Mouse (Mus musculus): Measurements from ENCODE around the gene Limk1. TPM values are rescaled to one million over a fixed set of nuclear protein-coding genes. Genes with fewer than 3 reads are reported as not detected.
A peak's percentile ranks its signal among the peaks of the same experiment; 100 is the strongest.

Limk1 gene
- polyA plus RNA-seq, 1 experiment from 2014 or later: 0.59 TPM

DNA sequence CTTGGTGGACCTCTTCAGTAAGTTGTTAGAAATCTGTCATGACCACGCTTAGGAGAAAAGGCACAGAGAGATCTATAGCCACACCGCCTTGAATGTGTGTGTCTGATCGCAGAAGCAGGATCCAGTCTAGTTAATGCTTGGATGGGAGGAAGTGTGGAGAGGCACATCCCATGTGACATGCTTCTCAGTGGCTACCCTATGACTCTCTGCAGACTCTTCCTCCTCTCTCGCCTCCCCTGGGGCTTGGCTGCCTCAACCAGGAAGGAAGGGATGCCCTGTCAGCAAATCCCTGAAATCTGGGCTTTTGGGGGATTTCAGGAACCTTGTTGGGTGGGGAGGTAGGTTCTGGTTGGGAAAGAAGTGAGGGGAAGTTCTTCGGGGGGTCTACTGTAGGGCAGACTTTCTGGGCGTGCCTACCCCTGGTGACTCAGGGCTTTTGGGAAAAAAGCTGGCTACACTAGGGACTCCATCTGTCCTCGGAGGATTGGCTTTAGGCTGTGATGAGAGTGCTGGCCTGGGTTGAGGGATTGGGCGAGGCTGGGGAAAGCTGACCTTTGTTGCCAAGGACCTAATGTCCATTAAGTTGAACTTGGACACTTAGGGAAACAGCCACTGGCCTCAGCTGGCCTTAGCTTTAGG lies 38.7 kb upstream of the Limk1 start:
- no peak overlapping the region for H3K9ac ChIP-seq (replicated peaks)
- no peaks in the 10 kb centered on the region for H3K36me3 ChIP-seq (replicated peaks; ENCODE audit: insufficient read depth, low read length)
- H3K4me3 ChIP-seq (ENCODE audit: low read depth, low read length): no peak overlapping the region
- H3K27me3 ChIP-seq (ENCODE audit: insufficient read depth, low read length): no peaks in the 10 kb centered on the region
- H3K9me3 ChIP-seq (ENCODE audit: low read length): no peaks in the 10 kb centered on the region
- DNase-seq: no peak
- H3K4me2 ChIP-seq (ENCODE audit: low read depth, low read length): no peak overlapping the region
- H3K4me1 ChIP-seq (ENCODE audit: insufficient read depth): no peaks in the 10 kb centered on the region
- H3K27ac ChIP-seq (ENCODE audit: low read depth): no peak overlapping the region
- TF ChIP-seq EP300 (IDR thresholded peaks at IDR 0.05; ENCODE audit: low read depth) (no peak), CTCF (IDR thresholded peaks at IDR 0.05; ENCODE audit: low read depth) (no peak)
- no peak for ATAC-seq
- WGBS (ENCODE audit: insufficient replicate concordance): 65% methylated on average over 8 of the region's 8 CpGs

GRCm38 (mm10) chr5:134725299-134725698 lies 36.9 kb upstream of the Limk1 start:
- no peak for DNase-seq
- ATAC-seq: no peak
- Histone ChIP-seq H3K9ac (replicated peaks) (no peak overlapping the region), H3K4me3 (ENCODE audit: low read depth, low read length) (no peak overlapping the region), H3K4me2 (ENCODE audit: low read depth, low read length) (no peak overlapping the region), H3K27ac (ENCODE audit: low read depth) (no peak overlapping the region), H3K36me3 (replicated peaks; ENCODE audit: insufficient read depth, low read length) (no peaks in the 10 kb centered on the region), H3K27me3 (ENCODE audit: insufficient read depth, low read length) (no peaks in the 10 kb centered on the region), H3K4me1 (ENCODE audit: insufficient read depth) (no peaks in the 10 kb centered on the region), H3K9me3 (ENCODE audit: low read length) (no peaks in the 10 kb centered on the region)
- WGBS (ENCODE audit: insufficient replicate concordance): 49% methylated on average over 4 of the region's 4 CpGs
- TF ChIP-seq EP300 (IDR thresholded peaks at IDR 0.05; ENCODE audit: low read depth) (no peak), CTCF (IDR thresholded peaks at IDR 0.05; ENCODE audit: low read depth) (no peak)

DNA sequence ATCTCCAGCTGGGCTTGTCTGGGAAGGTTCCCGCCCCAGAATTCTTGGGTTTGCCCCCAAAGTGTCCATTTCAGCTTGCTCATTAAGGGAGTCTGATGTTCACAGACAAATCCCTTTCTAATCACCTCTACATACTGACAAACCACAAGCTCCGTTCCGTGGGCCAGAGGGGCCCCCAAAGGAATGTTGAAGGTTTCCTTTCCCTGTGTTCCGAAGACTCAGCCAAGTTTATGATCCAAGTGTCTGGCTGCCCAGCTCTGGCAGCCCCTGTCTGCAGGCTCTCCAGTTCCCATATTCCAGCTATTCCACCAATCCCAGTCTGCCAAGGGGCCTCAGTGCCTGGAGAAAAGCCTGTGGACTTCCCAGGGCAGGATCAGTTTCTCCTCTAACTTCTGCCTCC lies 31.7 kb upstream of the Limk1 start:
- no peak overlapping the region for H3K4me3 ChIP-seq (ENCODE audit: low read depth, low read length)
- ATAC-seq (no peak), DNase-seq (no peak)
- H3K9ac ChIP-seq (replicated peaks): no peak overlapping the region
- no peaks in the 10 kb centered on the region for H3K36me3 ChIP-seq (replicated peaks; ENCODE audit: insufficient read depth, low read length)
- H3K4me1 ChIP-seq (ENCODE audit: insufficient read depth): no peaks in the 10 kb centered on the region
- H3K27me3 ChIP-seq (ENCODE audit: insufficient read depth, low read length): no peaks in the 10 kb centered on the region
- no peak overlapping the region for H3K27ac ChIP-seq (ENCODE audit: low read depth)
- WGBS (ENCODE audit: insufficient replicate concordance): 58% methylated on average over 4 of the region's 4 CpGs
- H3K4me2 ChIP-seq (ENCODE audit: low read depth, low read length): no peak overlapping the region
- H3K9me3 ChIP-seq (ENCODE audit: low read length): no peaks in the 10 kb centered on the region
- TF ChIP-seq CTCF (IDR thresholded peaks at IDR 0.05; ENCODE audit: low read depth) (no peak), EP300 (IDR thresholded peaks at IDR 0.05; ENCODE audit: low read depth) (no peak)

- no peaks in the 10 kb centered on the region for H3K27me3 ChIP-seq (ENCODE audit: insufficient read depth, low read length)
- no peak overlapping the region for H3K9ac ChIP-seq (replicated peaks)
- DNase-seq (no peak), ATAC-seq (no peak)
- H3K4me1 ChIP-seq (ENCODE audit: insufficient read depth): no peaks in the 10 kb centered on the region
- TF ChIP-seq EP300 (IDR thresholded peaks at IDR 0.05; ENCODE audit: low read depth) (no peak), CTCF (IDR thresholded peaks at IDR 0.05; ENCODE audit: low read depth) (no peak)
- H3K36me3 ChIP-seq (replicated peaks; ENCODE audit: insufficient read depth, low read length): no peaks in the 10 kb centered on the region
- H3K4me3 ChIP-seq (ENCODE audit: low read depth, low read length): no peak overlapping the region
- WGBS (ENCODE audit: insufficient replicate concordance): 60% methylated on average over 7 of the region's 7 CpGs
- H3K9me3 ChIP-seq (ENCODE audit: low read length): no peaks in the 10 kb centered on the region
- H3K4me2 ChIP-seq (ENCODE audit: low read depth, low read length): no peak overlapping the region
- no peak overlapping the region for H3K27ac ChIP-seq (ENCODE audit: low read depth)
Observed at GRCm38 (mm10) chr5:134711076-134711475, 22.7 kb upstream of the Limk1 start.

DNA sequence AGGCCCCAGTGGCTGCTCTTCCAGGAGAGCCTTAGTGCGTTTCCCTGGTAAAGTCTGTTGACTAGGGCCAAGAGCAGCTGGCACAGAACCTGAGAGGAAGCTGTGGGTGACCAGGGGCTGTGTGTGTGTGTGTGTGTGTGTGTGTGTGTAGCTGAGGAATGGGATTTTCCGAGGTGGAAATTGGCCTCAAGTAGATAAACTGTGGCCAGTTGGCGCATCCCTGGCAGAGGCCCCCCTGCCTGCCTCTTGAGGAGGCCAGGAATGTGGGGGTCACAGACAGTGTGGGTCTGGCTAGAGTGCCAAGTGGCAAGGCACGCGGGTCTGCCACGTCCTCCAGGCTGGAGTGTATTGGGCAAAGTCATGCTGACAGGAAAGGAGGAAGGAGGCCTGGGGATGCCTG lies 20.9 kb upstream of the Limk1 start:
- H3K9ac ChIP-seq (replicated peaks): no peak overlapping the region
- no peaks in the 10 kb centered on the region for H3K27me3 ChIP-seq (ENCODE audit: insufficient read depth, low read length)
- H3K4me3 ChIP-seq (ENCODE audit: low read depth, low read length): no peak overlapping the region
- WGBS (ENCODE audit: insufficient replicate concordance): 39% methylated on average over 6 of the region's 6 CpGs
- no peaks in the 10 kb centered on the region for H3K4me1 ChIP-seq (ENCODE audit: insufficient read depth)
- ATAC-seq (no peak), DNase-seq (no peak)
- TF ChIP-seq EP300 (IDR thresholded peaks at IDR 0.05; ENCODE audit: low read depth) (no peak), CTCF (IDR thresholded peaks at IDR 0.05; ENCODE audit: low read depth) (no peak)
- no peaks in the 10 kb centered on the region for H3K9me3 ChIP-seq (ENCODE audit: low read length)
- H3K36me3 ChIP-seq (replicated peaks; ENCODE audit: insufficient read depth, low read length): no peaks in the 10 kb centered on the region
- H3K4me2 ChIP-seq (ENCODE audit: low read depth, low read length): no peak overlapping the region
- no peak overlapping the region for H3K27ac ChIP-seq (ENCODE audit: low read depth)

DNA sequence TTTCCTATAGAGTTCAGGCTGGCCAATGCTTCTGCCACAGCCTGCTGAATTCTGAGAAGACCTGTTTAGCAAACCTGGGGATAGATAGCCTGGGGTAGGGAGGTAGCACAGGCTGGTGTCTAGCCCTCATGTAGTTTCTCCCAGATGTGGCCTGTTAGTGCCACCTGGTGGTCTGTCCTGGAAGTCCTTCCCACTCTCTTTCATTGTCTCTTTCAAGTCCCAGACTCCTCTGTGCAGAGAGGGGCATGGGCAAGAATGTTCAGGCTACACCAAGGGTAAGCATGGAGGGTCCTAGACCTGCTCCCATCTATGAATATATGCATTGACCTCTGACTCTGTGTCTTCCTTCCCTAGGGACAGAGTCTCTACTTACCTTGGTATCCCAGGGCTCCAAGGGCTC lies 15.8 kb upstream of the Limk1 start:
- Histone ChIP-seq H3K9me3 (ENCODE audit: low read length) (no peaks in the 10 kb centered on the region), H3K27ac (ENCODE audit: low read depth) (no peak overlapping the region), H3K4me2 (ENCODE audit: low read depth, low read length) (no peak overlapping the region), H3K36me3 (replicated peaks; ENCODE audit: insufficient read depth, low read length) (no peaks in the 10 kb centered on the region), H3K4me3 (ENCODE audit: low read depth, low read length) (no peak overlapping the region), H3K4me1 (ENCODE audit: insufficient read depth) (no peaks in the 10 kb centered on the region), H3K27me3 (ENCODE audit: insufficient read depth, low read length) (no peaks in the 10 kb centered on the region), H3K9ac (replicated peaks) (no peak overlapping the region)
- peak; percentile 51 for ATAC-seq
- TF ChIP-seq EP300 (IDR thresholded peaks at IDR 0.05; ENCODE audit: low read depth) (no peak), CTCF (IDR thresholded peaks at IDR 0.05; ENCODE audit: low read depth) (peak; percentile 93)
- peak; percentile 82 for DNase-seq

- WGBS (ENCODE audit: insufficient replicate concordance): 78% methylated on average over 2 of the region's 2 CpGs
- ATAC-seq: no peak
- TF ChIP-seq EP300 (IDR thresholded peaks at IDR 0.05; ENCODE audit: low read depth): no peak
- no peak for TF ChIP-seq CTCF (IDR thresholded peaks at IDR 0.05; ENCODE audit: low read depth)
Observed at GRCm38 (mm10) chr5:134695539-134695938, 7.1 kb upstream of the Limk1 start.

More at GRCm38 (mm10) chr5:134695539-134695938, 7.1 kb upstream of the Limk1 start:
- Histone ChIP-seq H3K27me3 (ENCODE audit: insufficient read depth, low read length) (no peaks in the 10 kb centered on the region), H3K4me2 (ENCODE audit: low read depth, low read length) (no peak overlapping the region), H3K4me3 (ENCODE audit: low read depth, low read length) (no peak overlapping the region), H3K9me3 (ENCODE audit: low read length) (no peaks in the 10 kb centered on the region), H3K27ac (ENCODE audit: low read depth) (no peak overlapping the region), H3K9ac (replicated peaks) (no peak overlapping the region), H3K36me3 (replicated peaks; ENCODE audit: insufficient read depth, low read length) (no peaks in the 10 kb centered on the region), H3K4me1 (ENCODE audit: insufficient read depth) (no peaks in the 10 kb centered on the region)
- no peak for DNase-seq
